Mouse (Mus musculus): ENCODE data around the gene Pik3r6.

The Pik3r6 gene

DNA sequence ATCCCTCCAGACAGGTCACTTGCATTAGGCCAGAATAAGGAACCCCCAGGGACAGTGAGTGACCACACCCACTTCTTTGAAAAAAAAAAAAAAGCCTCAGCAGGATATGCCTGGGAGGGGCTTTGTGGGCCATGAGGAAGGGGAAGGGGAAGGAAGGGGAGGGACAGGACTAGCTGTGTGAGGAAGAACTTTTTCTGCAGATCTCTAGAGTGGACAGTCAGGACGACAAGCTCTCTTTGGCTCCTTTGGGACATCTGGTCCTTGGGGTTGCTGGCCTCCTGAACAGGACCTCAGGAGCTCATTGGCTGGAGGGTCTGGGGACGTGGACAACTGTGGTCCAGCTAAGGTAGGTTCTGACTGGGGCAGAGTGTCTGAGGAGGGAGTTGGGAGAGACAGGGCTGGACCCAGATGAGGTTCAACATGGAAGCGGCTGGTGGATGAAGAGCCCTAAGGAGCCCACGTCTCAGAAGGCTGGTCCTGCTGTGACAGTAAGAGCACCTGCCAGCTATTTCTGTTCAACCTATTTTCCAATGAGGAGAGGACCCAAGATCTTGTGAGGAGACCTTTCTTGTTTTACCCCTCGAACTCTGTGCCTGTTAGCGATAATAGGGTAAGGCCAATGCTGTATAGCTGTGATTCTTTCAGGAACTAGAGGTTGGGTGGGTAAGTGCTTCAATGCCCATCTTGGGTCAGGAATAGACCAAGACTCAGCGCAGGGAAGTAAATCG lies at the start of gene Pik3r6:
TSS of gene Pik3r6 (plus strand) at position 118 of the 728 bp plus-strand sequence.
- peak; percentile 44 for DNase-seq

DNA sequence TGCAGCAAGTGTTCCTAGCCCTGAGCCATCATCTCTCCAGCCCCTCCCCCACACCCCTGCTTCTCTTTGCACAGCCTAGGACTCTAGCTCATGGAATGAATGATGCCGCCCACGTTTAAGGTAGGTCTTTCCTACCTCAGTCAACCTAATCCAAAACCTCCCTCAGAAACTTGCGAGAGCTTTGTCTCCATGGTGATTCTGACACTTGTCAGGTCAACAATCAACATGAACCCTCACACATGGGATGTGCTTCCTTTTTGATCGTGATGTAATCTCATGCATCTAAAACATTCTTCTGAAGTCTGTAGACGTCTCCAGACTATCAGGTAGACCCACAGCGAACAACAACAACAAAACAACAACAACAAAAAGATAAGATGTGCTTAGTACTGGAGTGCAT lies 49.5 kb upstream of the Pik3r6 start:
- DNase-seq: no peak

DNA sequence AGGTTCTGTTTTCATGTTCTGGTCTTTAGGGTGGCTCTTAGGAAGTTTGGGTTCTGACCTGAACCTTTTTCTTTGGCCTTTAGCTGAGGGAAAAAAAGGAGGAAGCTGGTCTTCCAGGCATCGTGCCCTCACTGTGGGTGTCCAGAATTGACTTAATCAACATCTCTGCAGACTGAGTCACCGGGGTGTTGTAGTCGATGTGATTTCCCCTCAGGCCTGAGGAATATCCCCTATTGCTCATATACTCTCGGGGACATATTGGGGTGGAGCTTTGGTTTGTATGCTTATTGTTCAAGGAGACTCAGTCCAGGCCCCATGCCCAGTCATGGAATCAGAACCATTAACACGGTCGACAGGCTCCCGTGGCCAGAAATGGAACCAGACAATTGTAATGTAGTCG lies 44.7 kb upstream of the Pik3r6 start:
- no peak for DNase-seq

DNA sequence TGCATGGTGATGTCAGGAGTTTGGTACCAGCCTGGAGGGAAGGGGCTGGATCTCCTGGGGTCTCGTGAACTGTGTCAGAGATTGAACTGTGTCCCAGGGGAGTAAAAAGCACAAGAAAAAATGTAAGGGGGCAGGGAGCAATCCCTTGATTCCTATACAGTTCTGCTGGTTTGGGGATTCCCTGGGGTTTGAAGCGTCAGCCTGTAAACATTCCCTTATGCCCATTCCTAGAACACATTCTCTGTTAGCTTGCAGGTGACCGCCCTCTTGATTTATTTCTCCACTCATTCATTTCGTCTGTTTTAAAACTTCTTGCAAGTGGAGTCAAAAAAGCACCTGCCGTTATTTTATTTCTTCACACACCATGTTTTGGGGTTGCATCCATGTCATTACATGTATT lies 43.8 kb upstream of the Pik3r6 start:
- no peak for DNase-seq

DNA sequence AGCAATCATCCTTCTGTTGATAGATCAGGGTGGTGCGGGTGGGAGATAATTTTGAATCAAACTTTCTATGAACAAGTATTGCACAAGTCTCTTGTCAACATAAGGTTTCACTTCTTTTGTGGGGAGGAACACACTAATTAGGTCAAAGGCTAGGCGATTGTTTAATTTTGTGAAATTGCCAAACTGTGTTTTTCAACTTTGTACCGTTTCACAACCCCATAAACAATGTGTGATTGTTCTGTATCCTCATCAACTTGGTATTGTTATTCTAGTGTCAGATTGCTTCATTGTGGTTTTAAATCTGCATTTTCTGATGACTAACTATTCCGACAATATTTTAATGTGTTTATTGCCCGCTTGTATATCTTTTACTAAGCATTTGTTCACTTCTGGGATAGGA lies 43.3 kb upstream of the Pik3r6 start:
- DNase-seq: no peak

DNA sequence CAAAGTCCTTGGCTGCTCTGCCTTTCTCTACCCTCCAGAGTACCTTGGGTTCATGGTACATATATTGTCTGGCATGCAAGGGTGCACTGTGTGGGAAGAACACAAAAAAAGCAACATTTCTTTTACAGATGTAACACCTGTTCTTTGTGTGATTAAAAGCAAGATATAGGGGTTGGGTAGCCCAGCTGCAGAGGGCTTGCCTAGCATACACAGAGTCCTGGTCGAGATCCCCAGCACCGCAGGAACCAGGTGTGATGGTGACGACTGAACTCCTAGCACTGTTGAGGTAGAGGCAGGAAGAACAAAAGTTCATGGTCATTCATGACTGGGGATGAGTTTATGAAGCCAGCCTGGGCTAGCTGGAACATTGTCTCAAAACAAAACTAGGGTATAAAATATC lies 40.1 kb upstream of the Pik3r6 start:
- DNase-seq: no peak

DNA sequence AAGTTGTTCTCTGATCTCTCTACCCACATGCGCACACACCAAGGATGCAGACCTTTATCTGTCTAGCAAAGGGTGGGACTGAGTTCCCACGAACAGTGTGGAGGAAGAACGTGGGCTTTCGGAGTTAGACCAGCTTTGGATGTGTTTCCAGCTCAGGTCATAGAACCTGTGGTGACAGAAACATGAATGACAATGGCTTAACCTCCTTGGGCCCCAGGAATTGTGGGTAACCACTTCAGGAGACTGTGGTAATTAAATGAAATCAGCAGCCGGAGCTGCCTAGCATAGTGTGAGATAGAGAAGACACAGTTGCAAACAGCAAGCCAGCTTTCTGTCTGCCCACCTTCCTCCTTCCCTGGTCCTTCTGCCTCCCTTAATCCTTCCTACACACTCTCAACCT lies 38.6 kb upstream of the Pik3r6 start:
- no peak for DNase-seq

DNA sequence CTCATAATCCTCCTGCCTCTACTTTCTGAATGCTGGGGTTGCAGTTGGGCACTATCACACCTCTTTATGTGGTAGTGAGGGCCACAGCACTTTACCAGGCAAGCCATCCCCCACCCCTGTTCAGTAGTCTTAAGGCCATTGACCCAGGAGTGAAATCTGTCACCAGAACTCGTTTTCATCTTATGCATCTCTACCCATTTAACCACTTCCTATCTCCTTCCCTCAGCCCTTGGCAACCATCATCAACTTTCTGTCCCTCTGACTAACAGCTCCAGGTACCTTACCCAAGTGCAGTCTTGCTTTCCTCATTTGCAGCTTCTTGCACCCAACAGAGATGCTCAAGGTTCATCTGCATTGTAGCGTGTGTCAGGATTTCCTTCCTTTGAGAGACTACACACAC lies 37.7 kb upstream of the Pik3r6 start:
- DNase-seq: no peak

DNA sequence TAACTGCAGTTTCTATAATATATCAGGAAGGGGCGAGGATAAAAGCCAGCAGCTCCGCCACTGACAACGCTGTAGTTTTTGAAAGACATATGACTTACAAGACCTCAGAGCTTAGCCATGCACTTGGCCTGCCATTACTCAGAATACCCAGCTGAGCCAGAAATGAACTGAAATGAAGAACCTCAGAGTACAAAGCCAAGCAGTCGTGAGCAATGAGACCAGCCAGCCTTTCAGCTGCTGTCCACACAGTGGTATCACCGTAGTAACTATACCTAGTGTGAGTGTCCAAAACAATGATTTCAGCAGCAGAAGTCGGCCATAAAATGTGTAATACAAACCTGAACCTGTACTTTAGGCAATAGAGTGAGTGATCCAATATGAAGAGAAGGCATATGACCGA lies 35.4 kb upstream of the Pik3r6 start:
- no peak for DNase-seq

DNA sequence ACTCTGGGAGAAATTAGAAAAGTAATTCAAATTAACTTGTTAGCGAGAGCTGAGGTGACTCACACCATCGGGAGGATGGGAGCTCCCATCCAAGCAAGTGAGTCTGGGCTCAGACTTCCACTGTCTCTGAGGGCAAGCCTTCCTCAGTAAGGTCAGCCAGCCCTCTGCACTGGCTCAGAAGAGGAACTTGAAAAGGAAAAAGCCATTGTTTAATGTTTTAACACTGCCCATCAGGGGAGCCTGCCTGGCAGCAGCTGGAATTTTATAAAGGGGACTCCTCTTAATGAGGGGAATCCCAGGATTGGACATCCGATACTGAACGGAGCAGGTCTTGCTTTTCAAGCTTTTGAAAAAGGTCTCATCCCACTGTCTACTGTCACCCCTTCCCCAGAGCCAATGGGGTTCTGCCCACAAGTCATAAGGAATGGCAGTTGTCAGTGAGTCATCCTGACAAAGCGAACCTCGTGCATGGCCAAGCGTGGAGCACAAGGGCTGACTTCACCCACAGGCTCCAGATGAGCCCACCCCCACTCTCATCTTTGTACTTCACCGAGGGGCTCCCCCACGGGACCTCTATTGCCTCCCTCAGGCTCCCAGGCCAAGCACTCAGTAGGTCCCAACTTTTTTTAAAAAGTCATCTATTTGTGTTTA lies 34.7 kb upstream of the Pik3r6 start:
- no peak for DNase-seq

DNA sequence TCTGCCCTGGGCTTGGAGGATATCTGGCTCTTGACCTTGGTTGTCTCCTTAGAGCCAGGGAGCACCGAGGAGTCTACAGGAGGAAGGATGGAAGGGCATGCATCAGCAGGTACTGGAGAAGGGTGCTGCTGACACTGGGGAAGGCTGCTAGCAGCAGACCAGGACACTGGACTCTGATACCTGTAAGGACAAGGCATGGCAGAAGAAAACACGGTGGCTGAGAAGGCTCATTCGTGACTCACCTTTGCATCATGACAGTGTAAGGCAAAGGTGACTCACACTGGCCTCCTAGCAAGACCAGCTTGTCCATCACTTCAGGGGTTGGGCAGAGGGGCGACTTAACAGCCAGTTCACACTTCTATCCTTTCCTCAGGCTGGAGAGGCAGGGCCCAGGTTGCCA lies 33.9 kb upstream of the Pik3r6 start:
- no peak for DNase-seq

DNA sequence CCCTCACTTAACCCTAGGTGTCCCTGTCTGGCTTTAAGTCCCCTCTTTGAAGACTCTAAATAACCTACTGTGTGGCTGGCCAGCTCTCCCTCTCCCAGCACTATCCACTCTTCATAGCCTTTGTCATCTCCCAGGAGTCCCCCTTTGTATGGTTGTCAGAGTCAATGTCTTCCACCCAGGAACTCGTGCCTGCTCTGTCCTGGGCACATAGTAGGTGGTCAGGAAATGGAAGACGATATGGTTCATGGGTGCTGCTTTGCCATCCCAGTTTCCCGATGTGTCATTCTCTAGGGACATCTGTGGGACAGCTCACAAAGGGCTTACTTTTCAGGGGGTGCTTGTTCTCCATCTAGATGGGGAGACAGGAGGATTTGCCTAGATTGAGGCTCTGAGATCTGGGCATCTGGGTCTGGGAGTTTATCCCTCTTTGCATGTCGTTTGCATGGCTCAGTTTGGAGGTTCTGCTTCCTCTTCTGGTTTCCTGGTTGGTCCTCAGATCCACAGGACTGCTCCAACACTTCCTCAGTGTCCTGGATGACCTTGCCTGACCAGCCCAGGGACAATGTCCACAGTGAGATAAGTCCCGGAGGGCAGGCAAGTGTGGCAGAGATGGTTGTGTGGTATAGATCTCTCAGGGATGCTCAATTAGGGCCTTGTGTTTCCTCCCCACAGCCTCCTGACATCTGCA lies 30.5 kb upstream of the Pik3r6 start:
- DNase-seq: no peak

DNA sequence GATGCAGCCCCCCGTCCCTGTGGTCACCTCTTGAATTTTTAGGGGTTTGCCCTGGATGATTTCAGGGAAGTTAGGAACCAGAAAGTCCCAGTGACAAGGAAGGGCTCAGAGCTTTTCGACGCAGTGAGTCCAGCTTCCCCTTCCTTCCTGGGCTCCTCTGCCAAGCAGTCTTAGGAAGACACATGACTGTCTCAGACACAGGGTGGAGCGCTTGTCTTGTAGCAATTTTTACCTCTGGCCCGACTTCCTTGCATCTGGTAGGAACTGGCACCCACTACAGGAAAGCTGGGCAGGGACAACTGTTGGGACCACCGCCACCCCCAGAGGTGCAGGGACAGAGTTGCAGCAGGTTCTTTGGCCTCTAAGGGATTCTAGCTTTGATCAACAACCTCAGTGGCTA lies 28.2 kb upstream of the Pik3r6 start:
- no peak for DNase-seq

DNA sequence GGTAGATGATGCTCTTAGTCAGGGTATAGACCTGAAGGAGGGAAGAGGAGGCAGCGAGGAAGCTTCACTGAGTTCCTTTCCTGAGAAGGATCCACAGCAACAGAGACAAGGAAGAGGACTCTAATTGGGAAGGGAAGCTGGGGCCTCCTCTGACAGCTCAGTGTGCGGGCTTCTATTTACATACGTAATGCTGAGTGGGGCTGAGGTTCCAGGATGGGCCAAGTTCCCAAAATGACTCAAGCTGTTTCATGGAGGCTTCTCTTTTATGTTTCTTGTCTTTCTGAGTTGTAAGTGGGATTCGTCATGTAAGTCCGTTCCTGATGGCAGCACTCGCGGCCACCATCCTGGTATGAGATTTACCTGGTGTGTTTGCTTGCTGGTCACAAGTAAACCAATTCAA lies 27.1 kb upstream of the Pik3r6 start:
- no peak for DNase-seq

DNA sequence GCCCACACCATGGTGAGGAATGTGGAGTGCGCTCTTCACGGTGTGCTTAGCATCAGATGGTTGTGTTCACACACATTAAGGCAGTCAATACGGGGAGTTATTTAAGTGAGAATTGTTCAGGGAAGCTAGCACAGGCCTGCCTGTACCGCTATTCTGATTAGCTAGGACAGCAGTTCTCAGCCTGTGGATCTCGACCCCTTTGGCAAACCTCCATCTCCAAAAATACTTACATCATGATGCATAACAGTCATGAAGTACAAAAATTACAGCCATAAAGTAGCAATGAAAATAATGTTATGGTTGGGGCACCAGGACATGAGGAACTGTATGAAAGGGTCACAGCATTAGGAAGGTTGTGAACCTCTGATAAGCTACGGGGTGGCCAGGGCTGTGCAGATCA lies 25.2 kb upstream of the Pik3r6 start:
- no peak for DNase-seq

DNA sequence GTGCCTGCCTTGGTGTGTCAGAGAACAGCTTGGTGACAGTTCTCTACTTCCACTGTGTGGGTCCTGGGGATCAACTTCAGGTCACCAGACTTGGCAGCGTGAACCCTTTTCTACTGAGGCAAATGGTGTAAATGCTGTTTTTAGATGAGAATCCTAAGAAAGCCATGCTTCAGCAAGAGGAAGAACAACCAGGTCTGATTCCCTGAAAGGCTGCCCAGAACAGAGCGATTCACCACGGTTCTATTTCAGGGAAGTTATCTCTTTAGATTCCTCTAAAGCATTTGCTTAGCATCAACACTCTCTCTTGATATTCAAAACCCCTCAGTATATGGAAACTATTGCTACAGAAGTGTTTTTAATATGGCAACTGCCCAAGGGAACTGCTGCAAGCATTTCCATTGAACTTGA lies 24.2 kb upstream of the Pik3r6 start:
- no peak for DNase-seq

DNA sequence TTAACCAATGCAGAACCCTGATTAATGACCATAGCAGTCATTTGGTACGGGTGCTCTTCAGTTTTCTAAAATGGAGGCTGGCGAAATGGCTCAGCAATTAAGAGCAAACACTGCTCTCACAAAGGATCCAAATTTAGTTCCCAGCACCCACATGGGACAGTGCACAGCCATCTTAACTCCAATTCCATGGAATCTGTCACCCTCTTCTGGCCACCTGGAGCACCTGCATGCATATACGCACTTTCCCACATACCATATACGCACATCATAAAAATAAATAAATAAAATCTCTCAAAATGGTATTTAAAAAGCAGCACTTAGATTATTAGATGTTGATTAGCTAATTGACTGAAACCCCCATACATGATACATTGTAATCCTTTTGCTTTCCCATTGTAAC lies 22.2 kb upstream of the Pik3r6 start:
- no peak for DNase-seq

DNA sequence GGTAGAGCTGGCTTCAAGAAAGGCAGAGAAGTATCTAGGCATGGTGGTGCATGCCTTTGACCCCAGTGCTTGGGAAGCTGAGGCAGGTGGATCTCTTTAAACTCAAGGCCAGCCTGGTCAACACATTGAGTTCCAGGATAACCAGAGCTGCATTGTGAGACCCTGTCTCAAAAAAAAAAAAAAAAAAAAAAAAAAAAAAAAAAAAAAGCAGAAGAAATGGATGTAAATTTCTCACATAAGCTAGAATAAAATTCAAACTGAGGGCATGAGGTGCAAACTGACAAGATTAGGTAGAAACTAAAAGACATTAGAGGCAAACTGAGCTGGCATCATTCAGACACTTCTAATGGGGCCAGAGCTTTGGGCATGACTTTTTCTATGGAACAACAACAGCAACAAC lies 20.8 kb upstream of the Pik3r6 start:
- no peak for DNase-seq

DNA sequence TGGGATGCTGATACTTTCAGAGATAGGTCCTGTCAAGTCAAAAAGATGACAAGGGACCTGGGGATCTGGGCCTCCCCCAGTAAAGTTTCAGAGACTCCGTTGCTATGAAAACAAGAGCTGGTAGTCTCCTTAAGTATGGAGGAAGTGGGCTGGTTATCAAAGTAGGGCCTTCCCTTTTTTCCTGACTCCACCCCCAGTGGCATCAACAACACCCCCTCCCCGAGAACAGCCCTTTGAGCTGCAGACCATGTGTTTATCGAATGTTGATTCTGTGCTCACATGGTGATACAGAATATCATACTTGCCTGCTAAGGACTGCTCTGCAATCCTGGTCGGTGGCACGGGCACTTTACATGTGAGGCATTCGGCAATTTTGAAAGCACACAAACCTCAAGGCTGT lies 19.6 kb upstream of the Pik3r6 start:
- no peak for DNase-seq

DNA sequence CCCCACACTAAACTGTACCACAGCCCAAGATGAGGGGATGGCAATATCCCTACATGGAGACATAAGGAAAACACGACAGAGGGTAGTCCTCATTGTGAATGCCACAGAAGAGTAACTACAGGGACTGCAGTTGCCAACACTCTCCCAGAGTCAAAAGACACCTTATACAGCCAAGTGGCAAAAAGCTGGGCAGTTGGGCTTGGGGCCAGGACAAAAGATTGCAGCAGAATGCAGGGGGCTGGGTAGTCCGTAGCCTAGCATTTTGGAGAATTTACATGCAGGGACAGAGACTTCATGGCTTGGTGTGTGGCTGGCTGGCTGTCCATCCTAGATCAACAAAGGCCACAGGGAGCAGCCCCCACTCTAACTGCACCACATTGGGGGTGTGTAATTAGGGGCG lies 18.4 kb upstream of the Pik3r6 start:
- DNase-seq: no peak

DNA sequence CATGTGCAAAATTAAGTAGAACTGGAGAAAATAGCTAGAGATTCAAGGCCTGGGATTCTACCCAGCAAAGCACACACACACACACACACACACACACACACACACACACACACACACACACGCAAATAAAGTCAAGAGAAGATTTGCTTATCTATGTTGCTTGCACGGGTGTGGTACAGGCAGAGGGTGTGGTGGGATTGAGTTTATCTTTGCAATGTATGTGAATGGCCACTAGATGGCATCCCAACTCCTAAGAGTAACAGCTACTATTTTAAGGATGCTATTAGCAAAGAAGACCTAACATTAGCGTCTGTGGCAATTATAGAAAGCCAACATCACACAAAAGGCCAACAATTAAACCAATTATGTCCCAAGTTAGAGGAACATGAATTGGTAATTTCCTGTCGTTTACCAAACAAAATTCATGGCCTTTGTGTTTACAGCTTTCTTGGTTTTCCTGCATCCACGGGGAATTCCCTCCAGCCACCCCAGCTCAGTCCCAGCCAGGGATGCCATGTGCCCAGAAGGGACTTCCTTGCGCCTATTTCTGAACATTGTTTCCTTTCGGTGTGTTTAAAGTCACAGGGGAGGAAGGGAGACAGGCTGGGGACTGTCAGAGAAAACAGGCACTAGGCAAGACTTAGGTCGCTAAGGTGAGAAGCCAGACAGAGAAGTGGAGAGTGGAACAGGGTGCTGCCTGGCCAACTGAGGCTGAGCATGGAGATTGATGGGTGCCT lies 17.4 kb upstream of the Pik3r6 start:
- peak; percentile 52 for DNase-seq

DNA sequence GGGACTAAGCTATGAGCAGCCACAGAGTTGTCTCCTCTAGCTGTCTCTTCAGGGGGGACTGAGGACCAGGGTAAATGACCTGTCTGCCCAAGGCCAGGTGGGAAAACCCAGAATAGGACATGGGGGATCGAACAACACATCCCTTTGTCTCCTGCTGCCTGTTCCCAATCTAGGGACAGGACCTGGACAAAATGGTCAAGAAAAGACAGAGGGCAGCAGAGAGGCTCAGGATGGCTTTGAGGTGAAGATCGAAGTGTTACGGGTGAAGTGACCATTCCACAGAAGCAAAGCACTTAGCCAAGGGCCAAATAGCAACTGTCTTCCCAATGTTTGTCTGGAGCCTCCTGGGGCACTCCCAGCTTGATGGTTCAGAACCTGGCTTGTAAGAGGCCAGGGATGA lies 16.7 kb upstream of the Pik3r6 start:
- no peak for DNase-seq

DNA sequence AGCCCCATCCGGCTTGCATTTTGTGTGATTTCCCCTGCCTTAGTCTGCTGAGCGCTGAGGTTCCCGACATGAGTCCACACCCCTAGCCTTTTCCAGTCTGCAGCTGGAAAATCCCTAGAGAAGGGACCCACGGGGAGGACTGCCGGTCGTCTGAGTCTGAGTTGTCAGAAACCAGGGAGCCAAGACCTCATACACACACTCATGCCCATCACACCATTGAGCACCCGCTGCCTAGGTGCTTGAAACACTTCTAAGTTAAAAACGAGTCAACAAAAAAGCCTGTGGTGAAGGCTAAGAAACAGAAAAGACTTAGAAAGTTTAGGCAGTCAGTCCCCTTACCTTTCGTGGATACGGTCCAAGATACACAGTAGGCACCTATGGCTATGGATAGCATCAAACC lies 15.1 kb upstream of the Pik3r6 start:
- no peak for DNase-seq
